In genomic region chrX:74392535-74393443, GRCm38 (mm10) we compare ENCODE assay signal across 8 mouse cellular contexts. TPM values are rescaled to one million over a fixed set of nuclear protein-coding genes. Genes with fewer than 3 reads are reported as not detected.
A peak's percentile ranks its signal among the peaks of the same experiment; 100 is the strongest.
DNase-seq lines count a peak whose midpoint lies in the region; ATAC-seq lines count a peak whose summit lies in the region.

Fam3a (minus strand) TSS chrX:74393272.
Ikbkg (plus strand) TSS chrX:74393290.

- H3K79me2 ChIP-seq in macrophage (ENCODE audit: inconsistent target), result no peaks in the 10 kb centered on the region

- no peaks in the 10 kb centered on the region for H3K27me3 ChIP-seq in hindbrain, embryonic 14.5 days (ENCODE audit: control insufficient read depth, insufficient read depth, low read length)

- no peaks in the 10 kb centered on the region for H3K36me3 ChIP-seq in hindbrain, embryonic 14.5 days (replicated peaks; ENCODE audit: control insufficient read depth, insufficient read depth)
- no peaks in the 10 kb centered on the region for H3K36me3 ChIP-seq in macrophage (ENCODE audit: inconsistent target)

- H3K9me3 ChIP-seq in hindbrain, embryonic 14.5 days (ENCODE audit: control insufficient read depth, low read length), result no peaks in the 10 kb centered on the region

- peak within 1 kb of the TSS; percentile 55 for H3K4me3 ChIP-seq in hindbrain, embryonic 14.5 days (replicated peaks; ENCODE audit: low read length)
- peak within 1 kb of the TSS; percentile 60 for H3K4me3 ChIP-seq in macrophage (ENCODE audit: inconsistent target)

- H3K4me2 ChIP-seq in hindbrain, embryonic 14.5 days (replicated peaks), result peak within 1 kb of the TSS; percentile 67

- peak within 1 kb of the TSS; percentile 85 for H3K27ac ChIP-seq in hindbrain, embryonic 14.5 days
- peak within 1 kb of the TSS; percentile 73 for H3K27ac ChIP-seq in macrophage

- no peaks in the 10 kb centered on the region; the same call in 1 of the 2 replicates for H3K4me1 ChIP-seq in hindbrain, embryonic 14.5 days (replicated peaks; ENCODE audit: control insufficient read depth, insufficient read depth, low read length)

- 25% methylated on average over 30 of the region's 30 CpGs for WGBS in hindbrain, embryonic 14.5 days
- 31% methylated on average over 26 of the region's 30 CpGs for WGBS in macrophage (ENCODE audit: missing documents)

- peak; percentile 100 for ATAC-seq in hindbrain, embryonic 14.5 days (ENCODE audit: low FRiP score)

- peak; percentile 92 for DNase-seq in R1 (ENCODE audit: low read depth, low spot score)
- DNase-seq in cerebellum, postnatal 25 days, result peak; percentile 83 to 88
- DNase-seq in frontal cortex, postnatal 25 days (ENCODE audit: low spot score in 2 of 2), result peak; percentile 42 to 61
- DNase-seq in hindbrain, embryonic 14.5 days (ENCODE audit: low spot score), result peak; percentile 71
- peak; percentile 68 to 77 for DNase-seq in left cerebral cortex, adult 18-20 months (ENCODE audit: low spot score in 2 of 2)
- peak; percentile 88 for DNase-seq in right cerebral cortex, adult 18-20 months
- peak; percentile 27 for DNase-seq in urinary bladder, postnatal 10 days (ENCODE audit: low spot score)

- peak within 1 kb of the TSS; percentile 82 for H3K9ac ChIP-seq in hindbrain, embryonic 14.5 days

RNA-seq across cellular contexts. Expression of gene Fam3a, which starts in this region (rescaled TPM):
- polyA plus RNA-seq in hindbrain, embryonic 14.5 days (2014; fragmentation: Nextera tagmentation; extraction: Ambion mirVana), result 33.2 and 36.0 TPM in 2 replicates
- total RNA-seq in left cerebral cortex, adult 18-20 months (2021), result 10 to 100 TPM; 18.2 to 19.7 TPM
- 10 to 100 TPM in 18 of 26 experiments, 1 to 10 TPM in 8; 2.7 to 69.2 (median 17.0) TPM for total RNA-seq in macrophage (2018; cell fraction: chromatin; rRNA removed)
- total RNA-seq in macrophage (2018; cell fraction: cytosol; rRNA removed), result 10 to 100 TPM; 20.4 to 33.5 (median 26.1) TPM
- total RNA-seq in macrophage (2018; cell fraction: nucleus; rRNA removed), result 10 to 100 TPM in 25 of 26 experiments, 1 to 10 TPM in 1; 7.9 to 40.5 (median 24.2) TPM
- 24.1 to 37.8 TPM (median 27.4 TPM) in 3 replicates for polyA plus RNA-seq in macrophage (2018)

RNA-seq across cellular contexts. Expression of gene Ikbkg, which starts in this region (rescaled TPM):
- 17.8 and 21.5 TPM in 2 replicates for polyA plus RNA-seq in hindbrain, embryonic 14.5 days (2014; fragmentation: Nextera tagmentation; extraction: Ambion mirVana)
- total RNA-seq in left cerebral cortex, adult 18-20 months (2021), result 10 to 100 TPM; 41.3 to 45.7 TPM
- total RNA-seq in macrophage (2018; cell fraction: chromatin; rRNA removed), result 100 to 1,000 TPM in 2 of 26 experiments, 10 to 100 TPM in 24; 31.2 to 112 (median 66.7) TPM
- 10 to 100 TPM; 20.0 to 36.1 (median 29.3) TPM for total RNA-seq in macrophage (2018; cell fraction: cytosol; rRNA removed)
- total RNA-seq in macrophage (2018; cell fraction: nucleus; rRNA removed), result 10 to 100 TPM; 20.7 to 57.8 (median 37.0) TPM
- 21.1 to 27.6 TPM (median 22.4 TPM) in 3 replicates for polyA plus RNA-seq in macrophage (2018)

Comparison
In these comparisons a context has a peak if more than half of its experiments do, and no peak if none do; other contexts are left out.
1. Peak in every context shown above with its lines: DNase-seq, ATAC-seq, H3K4me3 ChIP-seq and H3K27ac ChIP-seq.
2. DNase-seq: peak in every context shown above with its lines; median percentile 92 in R1; 88 in right cerebral cortex, adult 18-20 months; 86 in cerebellum, postnatal 25 days; 72 in left cerebral cortex, adult 18-20 months; 71 in hindbrain, embryonic 14.5 days; 52 in frontal cortex, postnatal 25 days; 27 in urinary bladder, postnatal 10 days.